Mouse (Mus musculus) limb, embryonic 11.5 days (tissue): Measurements from ENCODE around the gene H1f0. TPM values are rescaled to one million over a fixed set of nuclear protein-coding genes. Genes with fewer than 3 reads are reported as not detected.
A peak's percentile ranks its signal among the peaks of the same experiment; 100 is the strongest.

Experiments
- ATAC-seq: fragments of 200-750 bp; cut with Nextera tagmentation; 2 replicates; pipeline ENCODE4 v1.8.0; 2017; ENCODE audit warnings: low read depth; ENCODE audit not compliant: insufficient number of reproducible peaks, low FRiP score, low TSS enrichment
- DNase-seq: peaks from one replicate; pipeline ENCODE4 v3.0.0-alpha.2; 2015; ENCODE audit warnings: low spot score
- H3K27ac ChIP-seq: fragments of 300-500 bp; sonication (generic); replicated peaks from 2 replicates; pipeline ENCODE4 v1.5.1; 2014; ENCODE audit warnings: low read depth, mild to moderate bottlenecking, low read length
- H3K27me3 ChIP-seq: fragments of 300-500 bp; sonication (generic); 2 replicates; pipeline ENCODE4 v1.6.1; 2014; ENCODE audit warnings: mild to moderate bottlenecking, low read length, mixed read lengths; ENCODE audit not compliant: control insufficient read depth, insufficient read depth
- H3K36me3 ChIP-seq: fragments of 300-500 bp; sonication (generic); 2 replicates; pipeline ENCODE4 v1.6.1; 2014; ENCODE audit warnings: mild to moderate bottlenecking, low read length, moderate library complexity, mixed read lengths; ENCODE audit not compliant: control insufficient read depth, insufficient read depth
- H3K4me1 ChIP-seq: fragments of 300-500 bp; sonication (generic); 2 replicates; pipeline ENCODE4 v1.6.1; 2014; ENCODE audit warnings: low read length, mixed read lengths; ENCODE audit not compliant: control insufficient read depth, insufficient read depth
- H3K4me2 ChIP-seq: fragments of 300-500 bp; sonication (generic); 2 replicates; pipeline ENCODE4 v1.6.1; 2014; ENCODE audit warnings: low read depth, mild to moderate bottlenecking, moderate library complexity; ENCODE audit not compliant: severe bottlenecking
- H3K4me3 ChIP-seq: fragments of 300-500 bp; sonication (generic); 2 replicates; pipeline ENCODE4 v1.5.1; 2014; ENCODE audit warnings: low read depth, low read length
- H3K9ac ChIP-seq: fragments of 300-500 bp; sonication (generic); 2 replicates; pipeline ENCODE4 v1.6.1; 2014; ENCODE audit warnings: mild to moderate bottlenecking, low read length
- H3K9me3 ChIP-seq: fragments of 300-500 bp; sonication (generic); 2 replicates; pipeline ENCODE4 v1.6.1; 2016; ENCODE audit warnings: low read length; ENCODE audit not compliant: control insufficient read depth
- WGBS: fragments of 180-500 bp; shearing (Covaris S2); extraction: QIAGEN DNeasy Blood & Tissue Kit; methylation state at CpG from one replicate; pipeline ENCODE4 v1.1.7; 2014; 5-methylcytosine and 5-hydroxymethylcytosine counted together
- microRNA-seq: library from miRNA; unstranded; fragments of <30 nt; microRNA quantifications from one replicate; pipeline ENCODE4, GENCODE M21; 2016
- polyA plus RNA-seq: library from polyadenylated mRNA; unstranded; fragments of >200 nt; fragmentation: Nextera tagmentation; extraction: Ambion mirVana; gene quantifications from 2 replicates; pipeline ENCODE4 v1.2.1, GENCODE M21; 2014

The H1f0 gene
- polyA plus RNA-seq, 1 experiment from 2014 or later = 271 TPM

DNA sequence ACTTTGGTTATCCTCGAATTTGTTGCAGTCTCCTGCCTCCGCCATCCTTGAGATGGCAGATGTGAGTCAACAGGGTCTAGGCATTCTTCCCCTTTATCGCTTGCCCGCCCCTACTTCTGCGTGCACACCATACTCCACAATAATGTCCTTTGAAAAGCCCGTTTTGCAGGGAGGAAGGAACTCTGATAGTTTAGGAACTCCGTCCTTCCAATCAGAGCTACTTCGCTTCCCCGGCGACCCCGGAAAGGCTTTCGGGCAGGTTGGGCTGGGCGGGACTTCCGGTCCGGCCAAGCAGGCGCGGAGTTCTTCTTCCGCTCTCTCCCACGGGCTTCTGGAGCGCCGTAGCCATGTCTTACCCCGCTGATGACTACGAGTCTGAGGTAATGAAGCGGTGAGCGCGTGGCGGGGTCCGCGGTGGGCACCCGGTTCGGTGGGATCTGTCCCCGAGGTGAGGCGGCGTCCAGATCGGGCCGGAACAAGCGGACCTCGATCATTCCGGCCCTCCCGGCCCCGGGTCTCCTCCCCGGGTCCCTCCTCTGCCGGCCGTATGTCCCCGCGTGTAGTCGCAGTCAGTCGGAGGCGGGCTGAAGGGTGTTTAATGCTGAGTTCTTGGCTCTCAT, 46.8 kb downstream of the H1f0 start, which contains the start of gene Eif3l:
TSS of gene Eif3l (plus strand) at position 267 of the 620 bp plus-strand sequence.
- peak; percentile 66 for ATAC-seq
- H3K4me2 ChIP-seq = peak within 1 kb of the TSS; percentile 88
- peaks cover 17% of the 10 kb centered on the region for H3K36me3 ChIP-seq
- WGBS = under 1% methylated on average over 49 of the region's 49 CpGs
- H3K4me3 ChIP-seq = peak within 1 kb of the TSS; percentile 96
- peak; percentile 92 for DNase-seq
- H3K27me3 ChIP-seq = no peaks in the 10 kb centered on the region
- H3K9ac ChIP-seq = peak within 1 kb of the TSS; percentile 83
- H3K9me3 ChIP-seq = no peaks in the 10 kb centered on the region
- peaks cover 5% of the 10 kb centered on the region; the same call in 1 of the 2 replicates for H3K4me1 ChIP-seq
- H3K27ac ChIP-seq = peak within 1 kb of the TSS; percentile 86

GRCm38 (mm10) chr15:79075658-79076365, 47.6 kb downstream of the H1f0 start:
- peak overlapping the region; percentile 88 for H3K4me2 ChIP-seq
- H3K4me3 ChIP-seq = peak overlapping the region; percentile 96
- H3K9ac ChIP-seq = peak overlapping the region; percentile 83
- H3K27me3 ChIP-seq = no peaks in the 10 kb centered on the region
- peaks cover 5% of the 10 kb centered on the region; the same call in 1 of the 2 replicates for H3K4me1 ChIP-seq
- DNase-seq (no peak), ATAC-seq (peak; percentile 36; the same call in 1 of the 2 replicates)
- peaks cover 19% of the 10 kb centered on the region for H3K36me3 ChIP-seq
- no peak overlapping the region for H3K27ac ChIP-seq
- WGBS = 39% methylated on average over 15 of the region's 15 CpGs
- no peaks in the 10 kb centered on the region for H3K9me3 ChIP-seq

- Histone ChIP-seq H3K4me1 (peaks cover 5% of the 10 kb centered on the region; the same call in 1 of the 2 replicates), H3K4me2 (no peak overlapping the region), H3K36me3 (peaks cover 36% of the 10 kb centered on the region), H3K9me3 (no peaks in the 10 kb centered on the region), H3K27me3 (no peaks in the 10 kb centered on the region), H3K9ac (no peak overlapping the region), H3K4me3 (no peak overlapping the region), H3K27ac (no peak overlapping the region)
- 97% methylated on average over 7 of the region's 7 CpGs for WGBS
- no peak for DNase-seq
- ATAC-seq = no peak
Measured at GRCm38 (mm10) chr15:79079567-79079966, 51.3 kb downstream of the H1f0 start.

Small RNA genes within 50 kb of the gene (microRNA-seq; reads per million reads assigned to microRNA genes)
- 1.5 reads per million for gene Mir6956

Other genes starting within 250 kb of the H1f0 start
- 3.4 and 3.5 TPM in 2 replicates for gene Card10, start 225.4 kb upstream of the H1f0 start, polyA plus RNA-seq
- 11.2 and 12.6 TPM in 2 replicates for gene Cdc42ep1, start 185.8 kb upstream of the H1f0 start, polyA plus RNA-seq
- gene Lgals2, start 172.9 kb upstream of the H1f0 start, polyA plus RNA-seq = not detected in 2 replicates
- gene Gga1, start 151.3 kb upstream of the H1f0 start, polyA plus RNA-seq = 30.9 and 32.7 TPM in 2 replicates
- 0.92 and 1.0 TPM in 2 replicates for gene Gm49510, start 128.8 kb upstream of the H1f0 start, polyA plus RNA-seq
- gene Sh3bp1, start 128.7 kb upstream of the H1f0 start, polyA plus RNA-seq = 45.0 and 50.9 TPM in 2 replicates
- 38.2 and 39.6 TPM in 2 replicates for gene Pdxp, start 114.5 kb upstream of the H1f0 start, polyA plus RNA-seq
- 567 and 570 TPM in 2 replicates for gene Lgals1, start 101.7 kb upstream of the H1f0 start, polyA plus RNA-seq
- gene Nol12, start 93.5 kb upstream of the H1f0 start, polyA plus RNA-seq = 72.7 and 76.3 TPM in 2 replicates
- gene Triobp, start 80.7 kb upstream of the H1f0 start, polyA plus RNA-seq = 47.9 and 50.8 TPM in 2 replicates
- not detected in 2 replicates for gene Galr3, start 13.4 kb downstream of the H1f0 start, polyA plus RNA-seq
- 56.7 and 63.2 TPM in 2 replicates for gene Ankrd54, start 34.4 kb downstream of the H1f0 start, polyA plus RNA-seq
- gene Eif3l, start 46.7 kb downstream of the H1f0 start, polyA plus RNA-seq = 275 and 280 TPM in 2 replicates
- gene Micall1, start 80.4 kb downstream of the H1f0 start, polyA plus RNA-seq = 7.8 and 8.1 TPM in 2 replicates
- 354 and 385 TPM in 2 replicates for gene Polr2f, start 112.6 kb downstream of the H1f0 start, polyA plus RNA-seq
- gene 1700088E04Rik, start 112.8 kb downstream of the H1f0 start, polyA plus RNA-seq = 4.5 and 5.1 TPM in 2 replicates
- gene Sox10, start 136.8 kb downstream of the H1f0 start, polyA plus RNA-seq = 3.5 and 3.9 TPM in 2 replicates
- gene Pick1, start 200.7 kb downstream of the H1f0 start, polyA plus RNA-seq = 23.6 and 25.0 TPM in 2 replicates
- 0.43 and 0.47 TPM in 2 replicates for gene Gm49486, start 200.9 kb downstream of the H1f0 start, polyA plus RNA-seq
- not detected in 2 replicates for gene Slc16a8, start 226.3 kb downstream of the H1f0 start, polyA plus RNA-seq